Mouse (Mus musculus): ENCODE measurements around the gene Cdkn2a.

- no peak for TF ChIP-seq CTCF (IDR thresholded peaks at IDR 0.05; ENCODE audit: low read depth, low read length)
- no peak for TF ChIP-seq POLR2A (IDR thresholded peaks at IDR 0.05; ENCODE audit: borderline replicate concordance, low read depth, low read length)
These were observed 14.8 kb downstream of the Cdkn2a start for GRCm38 (mm10) chr4:89279641-89280040.

Measured in bone marrow macrophage, adult 2 months (primary cell).